Mouse (Mus musculus): ENCODE measurements around the gene 4933415A04Rik.

DNA sequence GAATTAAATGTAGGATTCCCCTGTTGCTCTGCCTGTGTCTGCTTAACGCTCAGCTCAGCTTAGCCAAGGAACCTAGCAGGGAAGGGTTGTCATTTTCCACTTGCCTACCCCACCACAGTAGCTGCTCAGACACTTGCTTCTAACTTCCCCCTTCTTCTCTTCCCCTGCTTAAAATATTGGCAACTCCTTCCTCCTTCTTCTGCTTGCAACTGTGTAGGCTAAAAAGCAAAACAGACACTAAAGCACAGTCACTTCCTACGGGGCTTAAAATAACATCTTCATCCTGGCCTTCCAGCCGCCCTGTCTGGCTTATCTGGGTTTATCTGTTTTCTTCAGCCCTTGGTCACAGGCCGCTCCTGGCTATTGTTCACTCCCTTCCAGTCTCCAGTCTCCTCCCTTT lies 45.7 kb downstream of the 4933415A04Rik start:
- TF ChIP-seq CTCF (IDR thresholded peaks at IDR 0.05; ENCODE audit: extremely low read depth, insufficient read length, insufficient replicate concordance, low read depth, low read length) (no peak), POLR2A (IDR thresholded peaks at IDR 0.05; ENCODE audit: low read depth, low read length) (no peak)

Data from small intestine, adult 2 months (tissue).